Mouse (Mus musculus): ENCODE results near the gene Dstn. TPM values are rescaled to one million over a fixed set of nuclear protein-coding genes. Genes with fewer than 3 reads are reported as not detected.

Gene Dstn
- total RNA-seq, 2 experiments from 2014 or later: 227 to 242 TPM

- no peak for DNase-seq (ENCODE audit: low spot score in 2 of 2)
These were observed 899 bp upstream of the Dstn start for GRCm38 (mm10) chr2:143914221-143914620.

DNA sequence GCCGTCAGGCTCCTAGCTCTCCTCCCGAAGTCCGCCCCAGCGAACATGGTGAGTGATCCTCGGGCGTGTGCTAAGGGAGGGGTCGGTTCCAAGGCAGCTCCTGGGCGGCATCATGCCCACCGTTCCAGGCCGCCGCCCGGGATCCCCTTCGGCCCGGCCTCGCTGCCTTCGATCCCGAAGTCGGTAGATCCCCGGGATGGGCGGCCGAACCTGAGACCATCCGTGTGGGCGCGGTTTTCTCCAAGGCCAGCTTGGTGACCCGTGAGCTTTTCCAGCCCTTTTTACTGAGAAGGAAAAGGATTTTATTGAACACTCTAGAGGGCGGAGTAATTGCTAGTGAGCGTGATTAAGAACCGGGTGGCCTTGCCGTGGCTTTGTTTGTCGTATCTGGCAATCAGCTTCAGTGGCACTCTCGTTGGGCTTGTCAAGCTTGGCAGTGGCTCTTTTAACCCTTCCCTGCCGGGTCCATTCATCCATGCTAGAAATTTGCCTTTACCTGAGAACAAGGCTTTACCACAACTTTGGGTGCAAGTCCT lies 548 bp downstream of the Dstn start:
- no peak for DNase-seq (ENCODE audit: low spot score in 2 of 2)

- DNase-seq (ENCODE audit: low spot score in 2 of 2): no peak
These were observed 1.1 kb downstream of the Dstn start for GRCm38 (mm10) chr2:143916229-143916628.

- no peak for DNase-seq (ENCODE audit: low spot score in 2 of 2)
These were observed 2.5 kb downstream of the Dstn start for GRCm38 (mm10) chr2:143917622-143918021.

- no peak for DNase-seq (ENCODE audit: low spot score in 2 of 2)
These were observed 3.8 kb downstream of the Dstn start for GRCm38 (mm10) chr2:143918831-143919502.

- DNase-seq (ENCODE audit: low spot score in 2 of 2): no peak
These were observed 9.0 kb downstream of the Dstn start for GRCm38 (mm10) chr2:143924085-143924484.

- DNase-seq (ENCODE audit: low spot score in 2 of 2): no peak
These were observed 10.7 kb downstream of the Dstn start for GRCm38 (mm10) chr2:143925826-143926225.

- DNase-seq (ENCODE audit: low spot score in 2 of 2): no peak
These were observed 14.6 kb downstream of the Dstn start for GRCm38 (mm10) chr2:143929607-143930311.

GRCm38 (mm10) chr2:143932340-143932873 lies 17.3 kb downstream of the Dstn start:
- no peak for DNase-seq (ENCODE audit: low spot score in 2 of 2)

DNA sequence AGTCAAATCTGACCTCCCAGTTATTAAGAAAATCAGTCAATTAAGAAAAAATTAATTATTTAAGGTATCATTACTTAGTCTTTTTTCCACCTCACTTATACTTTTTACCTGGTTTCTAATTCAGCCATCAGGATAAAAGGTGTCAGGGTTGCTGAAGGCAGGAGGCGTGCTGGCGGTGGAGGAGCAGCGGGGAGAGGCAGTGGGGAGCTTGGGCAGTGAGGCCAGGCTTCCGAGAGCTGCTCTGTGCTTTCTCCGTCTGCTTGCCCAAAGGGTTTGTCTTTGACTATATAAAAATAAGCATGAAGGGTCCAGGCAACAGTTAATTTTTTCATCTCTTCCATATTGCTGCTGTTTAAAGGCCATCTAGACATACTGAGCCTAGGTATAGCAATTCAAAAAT lies 18.4 kb downstream of the Dstn start:
- DNase-seq (ENCODE audit: low spot score in 2 of 2): no peak

DNA sequence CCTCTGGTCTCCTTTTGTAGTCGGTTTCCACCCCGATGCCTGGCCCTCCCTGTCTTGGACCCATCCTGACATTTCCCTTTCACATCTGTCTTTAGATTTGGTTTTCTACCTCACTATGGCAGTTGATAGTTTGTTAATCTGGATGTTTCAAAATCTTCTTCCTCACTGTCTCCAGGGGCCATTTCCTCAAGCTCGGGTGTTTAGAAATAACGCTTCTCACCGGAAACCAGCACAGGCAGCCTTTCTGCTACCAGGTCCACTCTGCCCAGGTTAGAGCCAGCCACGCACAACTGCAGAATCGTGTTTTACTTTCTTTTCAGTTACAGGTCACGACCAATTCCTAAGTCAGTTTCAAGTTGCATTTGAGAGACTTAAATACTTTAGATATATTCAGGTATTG lies 19.3 kb downstream of the Dstn start:
- no peak for DNase-seq (ENCODE audit: low spot score in 2 of 2)

- no peak for DNase-seq (ENCODE audit: low spot score in 2 of 2)
These were observed 22.7 kb downstream of the Dstn start for GRCm38 (mm10) chr2:143937861-143938260.

DNA sequence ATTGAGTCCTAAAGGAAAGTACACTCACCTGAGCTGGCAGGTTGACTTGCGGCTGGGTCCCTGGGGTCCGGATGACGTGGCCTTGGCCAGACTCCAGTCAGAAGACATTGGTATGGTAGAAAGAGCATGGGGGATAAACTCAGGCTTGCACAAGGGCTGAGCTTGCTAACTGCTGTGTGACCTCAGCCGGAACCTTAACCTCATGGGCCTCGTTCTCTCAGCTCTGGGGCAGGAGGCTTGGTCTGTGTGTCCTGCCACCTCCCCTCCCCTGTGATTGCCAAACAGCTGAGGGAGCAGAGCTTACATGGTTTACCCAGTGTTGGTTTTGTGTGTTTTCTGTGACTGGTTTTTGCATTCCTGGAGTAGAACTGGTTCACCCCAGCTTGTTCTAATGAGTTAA lies 25.3 kb downstream of the Dstn start:
- DNase-seq (ENCODE audit: low spot score in 2 of 2): no peak

- DNase-seq (ENCODE audit: low spot score in 2 of 2): no peak
These were observed 29.7 kb downstream of the Dstn start for GRCm38 (mm10) chr2:143944796-143945195.

- DNase-seq (ENCODE audit: low spot score in 2 of 2): no peak
These were observed 30.5 kb downstream of the Dstn start for GRCm38 (mm10) chr2:143945466-143946075.

GRCm38 (mm10) chr2:143946399-143946798 lies 31.3 kb downstream of the Dstn start:
- no peak for DNase-seq (ENCODE audit: low spot score in 2 of 2)

DNA sequence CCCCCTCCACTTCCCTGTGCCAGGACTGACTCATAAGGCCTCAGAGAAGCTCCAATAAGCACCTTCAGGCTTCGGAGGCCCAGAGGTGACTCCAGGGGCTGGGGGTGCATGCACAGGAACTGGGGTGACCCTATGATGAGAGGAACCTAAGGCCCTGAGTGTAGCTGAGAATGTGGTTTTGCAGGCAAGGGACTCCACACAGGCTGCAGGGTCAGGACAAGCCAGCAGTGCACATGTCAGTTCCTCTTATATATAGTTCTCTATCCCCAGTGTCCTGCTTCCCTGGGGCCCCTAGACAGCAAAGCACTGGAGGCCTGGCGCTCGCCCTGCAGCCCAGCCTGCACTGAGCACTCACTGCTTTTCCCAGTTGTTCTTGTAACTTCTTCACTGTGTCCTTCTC lies 32.9 kb downstream of the Dstn start:
- DNase-seq (ENCODE audit: low spot score in 2 of 2): no peak

DNA sequence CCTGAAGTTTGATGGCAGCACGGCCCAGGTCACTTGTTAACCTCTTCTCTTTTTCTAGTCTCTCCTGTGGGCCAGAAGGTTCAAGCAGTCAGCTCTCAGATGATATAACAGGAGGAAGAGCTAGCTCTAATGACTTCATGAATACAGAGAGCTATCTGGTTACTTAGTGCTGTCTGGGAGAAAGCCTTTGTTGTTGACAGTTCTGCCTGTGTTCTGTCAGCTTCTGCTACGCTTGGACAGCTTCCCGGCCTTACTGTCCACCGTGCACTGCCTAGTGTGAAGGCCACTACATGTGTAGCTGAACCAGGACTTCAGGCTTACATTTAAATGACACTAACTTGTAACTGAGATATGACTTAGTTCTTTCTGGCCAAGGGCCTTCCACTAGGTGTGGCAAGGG lies 33.3 kb downstream of the Dstn start:
- no peak for DNase-seq (ENCODE audit: low spot score in 2 of 2)

DNA sequence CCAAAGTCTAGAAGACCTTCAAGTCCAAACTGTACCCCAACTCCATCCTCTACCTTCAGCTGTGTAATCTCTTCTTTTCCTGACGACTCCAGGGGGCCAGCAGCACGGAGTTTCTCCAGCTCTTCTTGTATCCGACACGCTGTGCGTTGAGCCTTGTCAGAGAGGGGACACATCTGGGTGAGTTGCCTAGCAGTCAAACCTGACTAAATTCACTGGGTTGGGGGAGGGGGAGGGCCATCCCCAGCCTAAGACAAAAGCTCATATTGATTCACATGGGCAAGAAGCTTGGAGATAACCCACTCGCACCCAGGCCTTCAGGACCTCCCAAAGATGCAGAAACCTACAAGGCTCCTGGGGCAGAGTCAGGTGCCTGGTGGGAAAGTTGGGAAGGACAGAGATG lies 34.1 kb downstream of the Dstn start:
- DNase-seq (ENCODE audit: low spot score in 2 of 2): no peak

GRCm38 (mm10) chr2:143950290-143951027 lies 35.3 kb downstream of the Dstn start:
- no peak for DNase-seq (ENCODE audit: low spot score in 2 of 2)

- DNase-seq (ENCODE audit: low spot score in 2 of 2): no peak
These were observed 35.9 kb downstream of the Dstn start for GRCm38 (mm10) chr2:143951028-143951420.

Data from adrenal gland, postnatal 4 days (tissue).